Comparison of ENCODE assay signal across 9 mouse cellular contexts in the genomic region with DNA sequence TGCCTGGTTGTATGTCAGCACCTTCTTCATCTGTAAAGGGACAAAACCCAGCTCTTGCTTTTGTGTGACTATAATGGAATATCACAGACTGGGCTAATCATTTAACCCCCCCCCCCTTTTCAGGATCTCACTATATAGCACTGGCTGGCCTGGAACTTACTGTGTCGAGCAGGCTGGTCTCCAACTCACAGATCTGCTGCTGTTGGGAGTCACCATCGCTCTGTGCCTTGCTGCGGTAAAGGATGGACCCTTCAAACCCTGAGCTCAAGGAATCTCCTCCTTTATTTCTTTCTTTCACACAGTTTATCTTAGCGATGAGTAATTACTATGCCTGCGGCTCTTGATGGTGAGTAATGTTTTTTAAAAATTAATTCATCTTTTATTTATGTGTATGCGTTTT. TPM values are rescaled to one million over a fixed set of nuclear protein-coding genes. Genes with fewer than 3 reads are reported as not detected.
DNase-seq lines count a peak whose midpoint lies in the region; ATAC-seq and TF ChIP-seq lines count a peak whose summit lies in the region.
"Had no signal": no experiment of that assay in that cellular context is flagged by ENCODE, and none has a peak within 500 bp of the region (broad histone marks: within the 10 kb centered on the region; RNA-seq: fewer than 3 reads in every experiment).

A gene (plus strand): TSS at position 301 of the 400 bp plus-strand sequence.

- no peak for DNase-seq in liver, embryonic 11.5 days (ENCODE audit: low spot score)
- no peak for DNase-seq in liver
- no peak for DNase-seq in gastrocnemius, adult 2 months
- no peak for DNase-seq in left cerebral cortex, adult 8-10 months (ENCODE audit: low spot score in 2 of 2)
- DNase-seq in ovary, postnatal 14 days (ENCODE audit: low spot score): no peak
- DNase-seq in retina, postnatal 1 day: no peak
- DNase-seq: right cerebral cortex, postnatal 4 days had no signal

- no peak within 1 kb of the TSS for H3K27ac ChIP-seq in liver, embryonic 11.5 days (ENCODE audit: low read depth, low read length)
- H3K27ac ChIP-seq in gastrocnemius, adult 2 months: no peak within 1 kb of the TSS
- H3K27ac ChIP-seq in heart, embryonic 11.5 days (ENCODE audit: low read depth, low read length): no peak within 1 kb of the TSS

- intact Hi-C loops in gastrocnemius, adult 2 months (cut with DNase I): no loop called here

- no peak within 1 kb of the TSS for H3K4me3 ChIP-seq in liver, embryonic 11.5 days (ENCODE audit: low read depth, low read length)
- no peak within 1 kb of the TSS for H3K4me3 ChIP-seq in gastrocnemius, adult 2 months
- no peak within 1 kb of the TSS for H3K4me3 ChIP-seq in heart, embryonic 11.5 days (ENCODE audit: low read depth, low read length)

- H3K27me3 ChIP-seq in liver, embryonic 11.5 days (replicated peaks; ENCODE audit: control insufficient read depth, insufficient read depth, low read length): no peaks in the 10 kb centered on the region
- no peaks in the 10 kb centered on the region for H3K27me3 ChIP-seq in heart, embryonic 11.5 days (ENCODE audit: control insufficient read depth, insufficient read depth, low read length)
- H3K27me3 ChIP-seq: Patski had no signal

- no peak for TF ChIP-seq CTCF in gastrocnemius, adult 2 months (IDR thresholded peaks at IDR 0.05)

- peaks cover 2% of the 10 kb centered on the region; the same call in 1 of the 2 replicates for H3K4me1 ChIP-seq in liver, embryonic 11.5 days (replicated peaks; ENCODE audit: control insufficient read depth, insufficient read depth, low read length)
- H3K4me1 ChIP-seq in heart, embryonic 11.5 days (ENCODE audit: control insufficient read depth, insufficient read depth, low read length): no peaks in the 10 kb centered on the region

- 84% methylated on average over 6 of the region's 6 CpGs for WGBS in liver, embryonic 11.5 days
- WGBS in heart, embryonic 11.5 days (ENCODE audit: insufficient replicate concordance): 90% methylated on average over 6 of the region's 6 CpGs

- ATAC-seq in liver, embryonic 11.5 days (replicated peaks; ENCODE audit: low FRiP score): no peak
- ATAC-seq in heart, embryonic 11.5 days (replicated peaks; ENCODE audit: insufficient number of reproducible peaks, low FRiP score, low TSS enrichment): no peak
- ATAC-seq: Patski had no signal

- no peak within 1 kb of the TSS for H3K9ac ChIP-seq in liver, embryonic 11.5 days (ENCODE audit: low read depth, low read length)
- no peak within 1 kb of the TSS for H3K9ac ChIP-seq in heart, embryonic 11.5 days (ENCODE audit: low read depth, low read length)

- H3K9me3 ChIP-seq in liver, embryonic 11.5 days (ENCODE audit: control insufficient read depth, low read length): no peaks in the 10 kb centered on the region
- no peaks in the 10 kb centered on the region for H3K9me3 ChIP-seq in heart, embryonic 11.5 days (replicated peaks; ENCODE audit: control insufficient read depth, low read length)

- no peaks in the 10 kb centered on the region for H3K36me3 ChIP-seq in liver, embryonic 11.5 days (ENCODE audit: control insufficient read depth, insufficient read depth, low read length)
- no peaks in the 10 kb centered on the region for H3K36me3 ChIP-seq in heart, embryonic 11.5 days (ENCODE audit: control insufficient read depth, insufficient read depth, low read length)

- no peak within 1 kb of the TSS for H3K4me2 ChIP-seq in liver, embryonic 11.5 days
- H3K4me2 ChIP-seq in heart, embryonic 11.5 days: no peak within 1 kb of the TSS

RNA-seq across cellular contexts. Expression of the gene that starts here (rescaled TPM):
- 25.3 and 32.4 TPM in 2 replicates for polyA plus RNA-seq in liver, embryonic 11.5 days (2014; fragmentation: Nextera tagmentation; extraction: Ambion mirVana)
- 10 to 100 TPM; 12.5 to 15.3 TPM for total RNA-seq in gastrocnemius, adult 2 months (2021)
- polyA plus RNA-seq in heart, embryonic 11.5 days (2014; fragmentation: Nextera tagmentation; extraction: Ambion mirVana): 31.2 and 32.2 TPM in 2 replicates
- total RNA-seq in left cerebral cortex, adult 8-10 months (2022): 10 to 100 TPM; 16.7 to 22.3 (median 18.8) TPM
